Mouse (Mus musculus) liver, embryonic 13.5 days (tissue): ENCODE measurements around the gene Fryl. TPM values are rescaled to one million over a fixed set of nuclear protein-coding genes. Genes with fewer than 3 reads are reported as not detected.
A peak's percentile ranks its signal among the peaks of the same experiment; 100 is the strongest.

Experiments used
- ATAC-seq: fragments of 200-750 bp; cut with Nextera tagmentation; 2 replicates; pipeline ENCODE4 v1.8.0; 2017; ENCODE audit warnings: low read depth, mild to moderate bottlenecking, moderate number of reproducible peaks, moderate library complexity
- DNase-seq: peaks from one replicate; pipeline ENCODE4 v3.0.0; 2022
- H3K27ac ChIP-seq: fragments of 300-500 bp; sonication (generic); 2 replicates; pipeline ENCODE4 v1.5.1; 2015; ENCODE audit warnings: moderate library complexity, mild to moderate bottlenecking, inconsistent platforms
- H3K27me3 ChIP-seq: fragments of 300-500 bp; sonication (generic); 2 replicates; pipeline ENCODE4 v1.6.1; 2015; ENCODE audit warnings: mild to moderate bottlenecking, inconsistent platforms
- H3K36me3 ChIP-seq: fragments of 300-500 bp; sonication (generic); 2 replicates; pipeline ENCODE4 v1.6.1; 2015; ENCODE audit warnings: mild to moderate bottlenecking, inconsistent platforms
- H3K4me1 ChIP-seq: fragments of 300-500 bp; sonication (generic); replicated peaks from 2 replicates; pipeline ENCODE4 v1.6.1; 2015; ENCODE audit warnings: inconsistent platforms
- H3K4me2 ChIP-seq: fragments of 300-500 bp; sonication (generic); 2 replicates; pipeline ENCODE4 v1.6.1; 2015; ENCODE audit warnings: inconsistent platforms, mild to moderate bottlenecking, moderate library complexity
- H3K4me3 ChIP-seq: fragments of 300-500 bp; sonication (generic); replicated peaks from 2 replicates; pipeline ENCODE4 v1.5.1; 2015; ENCODE audit warnings: mild to moderate bottlenecking, inconsistent platforms
- H3K9ac ChIP-seq: fragments of 300-500 bp; sonication (generic); 2 replicates; pipeline ENCODE4 v1.6.1; 2015; ENCODE audit warnings: mild to moderate bottlenecking, inconsistent platforms
- H3K9me3 ChIP-seq: fragments of 300-500 bp; sonication (generic); replicated peaks from 2 replicates; pipeline ENCODE4 v1.6.1; 2016; ENCODE audit warnings: inconsistent platforms
- WGBS: fragments of 180-500 bp; shearing (Covaris S2); methylation state at CpG from one replicate; pipeline ENCODE4 v1.1.7; 2015; ENCODE audit not compliant: insufficient replicate concordance; 5-methylcytosine and 5-hydroxymethylcytosine counted together
- polyA plus RNA-seq: library from polyadenylated mRNA; unstranded; fragments of >200 nt; fragmentation: Nextera tagmentation; extraction: Ambion mirVana; gene quantifications from 2 replicates; pipeline ENCODE4 v1.2.1, GENCODE M21; 2015

Fryl gene
- polyA plus RNA-seq, 1 experiment from 2014 or later, result 44.5 TPM

- Histone ChIP-seq H3K9ac (peak overlapping the region; percentile 41), H3K27ac (peak overlapping the region; percentile 79), H3K36me3 (peaks cover 69% of the 10 kb centered on the region), H3K4me2 (peak overlapping the region; percentile 45), H3K4me1 (peaks cover 40% of the 10 kb centered on the region), H3K4me3 (peak overlapping the region; percentile 25), H3K27me3 (no peaks in the 10 kb centered on the region), H3K9me3 (no peaks in the 10 kb centered on the region)
- peak; percentile 84 for ATAC-seq
- WGBS, result 43% methylated on average over 29 of the region's 29 CpGs
- peak; percentile 15 for DNase-seq
Measured at GRCm38 (mm10) chr5:73132998-73133832, 123.2 kb downstream of the Fryl start.

GRCm38 (mm10) chr5:73130984-73131383, 125.4 kb downstream of the Fryl start:
- H3K4me2 ChIP-seq, result no peak overlapping the region
- H3K36me3 ChIP-seq, result peaks cover 75% of the 10 kb centered on the region
- H3K9me3 ChIP-seq, result no peaks in the 10 kb centered on the region
- no peak for DNase-seq
- peak overlapping the region; percentile 18; the same call in 1 of the 2 replicates for H3K27ac ChIP-seq
- ATAC-seq, result no peak
- H3K27me3 ChIP-seq, result no peaks in the 10 kb centered on the region
- H3K9ac ChIP-seq, result 0 out of 2 replicates have a peak overlapping the region, but pooled peaks have one; percentile 13
- no peak overlapping the region for H3K4me3 ChIP-seq
- 82% methylated on average over 6 of the region's 6 CpGs for WGBS
- H3K4me1 ChIP-seq, result peaks cover 40% of the 10 kb centered on the region

- H3K4me1 ChIP-seq, result peaks cover 37% of the 10 kb centered on the region
- DNase-seq, result no peak
Measured at GRCm38 (mm10) chr5:73129871-73130270, 126.5 kb downstream of the Fryl start.

GRCm38 (mm10) chr5:73119969-73120725, 136.3 kb downstream of the Fryl start:
- no peak overlapping the region for H3K4me3 ChIP-seq
- H3K4me2 ChIP-seq, result no peak overlapping the region
- H3K27ac ChIP-seq, result no peak overlapping the region
- 85% methylated on average over 13 of the region's 13 CpGs for WGBS
- H3K36me3 ChIP-seq, result peaks cover 79% of the 10 kb centered on the region
- ATAC-seq (no peak), DNase-seq (no peak)
- H3K27me3 ChIP-seq, result no peaks in the 10 kb centered on the region
- H3K9me3 ChIP-seq, result no peaks in the 10 kb centered on the region
- H3K4me1 ChIP-seq, result peaks cover 5% of the 10 kb centered on the region; the same call in 1 of the 2 replicates
- H3K9ac ChIP-seq, result no peak overlapping the region

More at GRCm38 (mm10) chr5:73129871-73130270, 126.5 kb downstream of the Fryl start:
- no peak overlapping the region for H3K27ac ChIP-seq
- WGBS, result 81% methylated on average over 5 of the region's 5 CpGs
- H3K9me3 ChIP-seq, result no peaks in the 10 kb centered on the region
- H3K4me2 ChIP-seq, result no peak overlapping the region
- peaks cover 76% of the 10 kb centered on the region for H3K36me3 ChIP-seq
- no peak for ATAC-seq
- no peak overlapping the region for H3K9ac ChIP-seq
- no peaks in the 10 kb centered on the region for H3K27me3 ChIP-seq
- no peak overlapping the region for H3K4me3 ChIP-seq

- Histone ChIP-seq H3K36me3 (peaks cover 81% of the 10 kb centered on the region), H3K4me1 (peaks cover 5% of the 10 kb centered on the region; the same call in 1 of the 2 replicates), H3K4me3 (no peak overlapping the region), H3K9me3 (no peaks in the 10 kb centered on the region), H3K27me3 (no peaks in the 10 kb centered on the region), H3K27ac (no peak overlapping the region), H3K4me2 (no peak overlapping the region), H3K9ac (no peak overlapping the region)
- no peak for DNase-seq
- 89% methylated on average over 5 of the region's 5 CpGs for WGBS
- ATAC-seq, result no peak
Measured at GRCm38 (mm10) chr5:73119524-73119923, 136.9 kb downstream of the Fryl start.

GRCm38 (mm10) chr5:73118786-73119185, 137.6 kb downstream of the Fryl start:
- Histone ChIP-seq H3K27ac (no peak overlapping the region), H3K4me3 (no peak overlapping the region), H3K36me3 (peaks cover 84% of the 10 kb centered on the region), H3K4me2 (no peak overlapping the region), H3K9me3 (no peaks in the 10 kb centered on the region), H3K27me3 (no peaks in the 10 kb centered on the region), H3K9ac (no peak overlapping the region), H3K4me1 (peaks cover 5% of the 10 kb centered on the region; the same call in 1 of the 2 replicates)
- ATAC-seq (no peak), DNase-seq (no peak)
- 96% methylated on average over 14 of the region's 14 CpGs for WGBS

- WGBS, result 87% methylated on average over 4 of the region's 4 CpGs
Measured at GRCm38 (mm10) chr5:73114878-73115277, 141.5 kb downstream of the Fryl start.

GRCm38 (mm10) chr5:73112331-73112730, 144.1 kb downstream of the Fryl start:
- Histone ChIP-seq H3K4me1 (no peaks in the 10 kb centered on the region), H3K9me3 (no peaks in the 10 kb centered on the region), H3K9ac (no peak overlapping the region), H3K4me3 (no peak overlapping the region), H3K4me2 (no peak overlapping the region), H3K27ac (no peak overlapping the region), H3K36me3 (peaks cover 86% of the 10 kb centered on the region), H3K27me3 (no peaks in the 10 kb centered on the region)
- 91% methylated on average over 13 of the region's 13 CpGs for WGBS
- DNase-seq (no peak), ATAC-seq (no peak)

More at GRCm38 (mm10) chr5:73114878-73115277, 141.5 kb downstream of the Fryl start:
- Histone ChIP-seq H3K4me2 (no peak overlapping the region), H3K27ac (no peak overlapping the region), H3K4me3 (no peak overlapping the region), H3K9ac (no peak overlapping the region), H3K27me3 (no peaks in the 10 kb centered on the region), H3K9me3 (no peaks in the 10 kb centered on the region), H3K36me3 (peaks cover 83% of the 10 kb centered on the region), H3K4me1 (no peaks in the 10 kb centered on the region)
- peak; percentile 15 for DNase-seq
- ATAC-seq, result no peak

- no peak overlapping the region for H3K4me2 ChIP-seq
- no peak overlapping the region for H3K27ac ChIP-seq
- no peak overlapping the region for H3K9ac ChIP-seq
- H3K36me3 ChIP-seq, result peaks cover 94% of the 10 kb centered on the region
- H3K9me3 ChIP-seq, result no peaks in the 10 kb centered on the region
- no peaks in the 10 kb centered on the region for H3K4me1 ChIP-seq
- ATAC-seq, result peak; percentile 36; the same call in 1 of the 2 replicates
- no peak for DNase-seq
- 82% methylated on average over 7 of the region's 7 CpGs for WGBS
- H3K4me3 ChIP-seq, result no peak overlapping the region
- no peaks in the 10 kb centered on the region for H3K27me3 ChIP-seq
Measured at GRCm38 (mm10) chr5:73103657-73104056, 152.8 kb downstream of the Fryl start.

- DNase-seq, result no peak
- Histone ChIP-seq H3K9me3 (no peaks in the 10 kb centered on the region), H3K36me3 (peaks cover 94% of the 10 kb centered on the region), H3K27me3 (no peaks in the 10 kb centered on the region), H3K4me1 (no peaks in the 10 kb centered on the region), H3K27ac (no peak overlapping the region), H3K4me2 (no peak overlapping the region), H3K4me3 (no peak overlapping the region), H3K9ac (no peak overlapping the region)
- WGBS, result 93% methylated on average over 10 of the region's 10 CpGs
- no peak for ATAC-seq
Measured at GRCm38 (mm10) chr5:73102342-73102989, 154.0 kb downstream of the Fryl start.

GRCm38 (mm10) chr5:73092236-73092635, 164.2 kb downstream of the Fryl start:
- peaks cover 98% of the 10 kb centered on the region for H3K36me3 ChIP-seq
- H3K9me3 ChIP-seq, result no peaks in the 10 kb centered on the region
- no peak for DNase-seq
- no peak overlapping the region for H3K4me3 ChIP-seq
- no peaks in the 10 kb centered on the region for H3K4me1 ChIP-seq
- no peak for ATAC-seq
- no peaks in the 10 kb centered on the region for H3K27me3 ChIP-seq
- 89% methylated on average over 8 of the region's 8 CpGs for WGBS
- H3K27ac ChIP-seq, result no peak overlapping the region
- H3K4me2 ChIP-seq, result no peak overlapping the region
- H3K9ac ChIP-seq, result no peak overlapping the region
